Mouse (Mus musculus) C2C12 (cell line): ENCODE data around the gene Hnrnpa0.

Experiments used
- CEBPB ChIP-seq: IDR thresholded peaks from one replicate; pipeline ENCODE4 v1.6.1; 2011; ENCODE audit warnings: low read depth, mild to moderate bottlenecking, control low read depth, moderate library complexity
- CTCF ChIP-seq: IDR thresholded peaks from one replicate; pipeline ENCODE4 v1.5.1; 2011; ENCODE audit not compliant: control insufficient read depth, insufficient read depth, insufficient read length
- MAX ChIP-seq: IDR thresholded peaks from one replicate; pipeline ENCODE4 v1.6.1; 2011; ENCODE audit warnings: mild to moderate bottlenecking, control low read depth
- MYOD1 ChIP-seq: IDR thresholded peaks from one replicate; pipeline ENCODE4 v1.6.1; 2011; ENCODE audit warnings: low read depth; ENCODE audit not compliant: control insufficient read depth, insufficient read length

GRCm38 (mm10) chr13:58156031-58156430 lies 27.7 kb upstream of the Hnrnpa0 start:
- no peak for TF ChIP-seq CTCF
- TF ChIP-seq MYOD1: no peak
- TF ChIP-seq CEBPB: no peak
- no peak for TF ChIP-seq MAX
